Mouse (Mus musculus) thymus, postnatal 25 days (tissue): ENCODE data around the gene Acsf2.

Experiments used
- DNase-seq: peaks from one replicate; pipeline ENCODE4 v3.0.0; 2022

Acsf2 gene

DNA sequence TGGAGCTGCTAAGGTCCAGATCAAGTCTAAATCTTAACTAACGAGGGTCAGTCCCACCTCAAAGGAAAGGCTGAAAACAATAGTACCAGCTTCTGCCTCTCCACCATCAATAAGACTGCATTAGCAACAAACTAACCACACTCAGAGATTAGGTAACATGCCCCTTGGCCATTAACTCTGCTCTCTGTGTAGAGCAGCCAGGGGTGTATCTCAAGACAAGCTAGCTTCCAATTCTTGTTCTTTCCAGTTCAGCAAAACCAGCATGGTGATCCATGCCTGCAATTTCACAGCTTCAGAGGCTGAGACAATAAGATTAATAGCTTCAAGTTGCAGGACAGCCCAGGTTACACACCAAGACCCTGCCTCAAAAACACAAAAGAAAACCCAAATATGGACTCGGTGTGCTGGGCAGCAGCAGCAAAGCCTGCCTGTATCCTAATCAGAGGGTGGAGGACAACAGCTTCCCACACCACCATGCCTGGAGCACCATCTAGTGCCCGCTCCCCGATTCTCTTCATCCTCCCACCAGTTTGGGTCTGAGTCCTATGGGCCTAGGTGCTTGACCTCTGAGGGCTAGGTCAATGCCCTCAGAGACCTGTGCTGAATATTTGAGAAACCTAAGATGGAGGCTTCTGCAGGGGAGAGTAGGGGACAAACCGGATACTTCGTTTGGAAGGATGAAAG lies 3.1 kb downstream of the Acsf2 start:
- DNase-seq, result no peak

DNA sequence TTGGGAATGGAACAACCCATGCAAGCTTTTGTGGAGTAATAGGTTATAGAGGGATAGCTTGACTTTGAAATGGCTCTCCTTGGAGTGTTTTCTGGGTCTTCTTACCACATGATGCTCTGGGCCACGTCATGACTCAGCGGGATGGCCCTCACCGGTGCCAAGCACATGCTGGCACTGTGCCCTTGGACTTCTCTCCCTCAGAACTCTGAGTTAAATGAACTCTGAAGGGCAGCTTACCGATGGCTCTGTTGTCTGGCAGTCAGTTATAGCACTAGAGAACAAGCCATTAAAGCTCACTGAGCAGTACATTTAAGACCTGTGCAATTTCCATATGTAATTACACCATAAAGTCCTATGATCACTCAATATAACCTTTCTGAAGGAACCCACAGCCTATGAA lies 4.4 kb downstream of the Acsf2 start:
- DNase-seq, result no peak

DNA sequence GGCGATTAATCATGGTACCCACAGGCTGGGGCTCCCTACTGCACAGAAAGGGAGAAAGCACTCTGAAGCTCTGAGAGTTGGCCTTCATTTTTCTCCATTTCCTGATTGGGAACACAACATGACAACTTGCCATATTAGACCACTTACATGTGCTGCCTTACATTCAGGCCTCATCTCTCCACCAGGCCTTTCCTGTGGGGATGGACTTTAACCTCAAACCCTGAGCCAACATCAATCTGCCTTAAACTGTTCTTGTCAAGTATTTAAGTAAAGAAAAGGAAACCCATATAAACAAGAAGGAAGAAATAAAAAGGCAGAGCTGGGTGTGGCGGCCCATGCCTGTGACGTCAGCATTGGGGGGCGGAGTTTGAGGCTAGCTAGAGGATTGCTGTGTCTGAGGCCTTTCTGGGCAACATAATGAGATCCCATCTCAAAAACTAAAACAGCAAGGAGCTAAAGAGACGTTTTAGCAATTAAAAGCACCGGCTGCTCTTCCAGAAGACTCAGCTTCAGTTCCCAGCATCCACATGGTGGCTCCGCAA lies 5.3 kb downstream of the Acsf2 start:
- peak; percentile 50 for DNase-seq

DNA sequence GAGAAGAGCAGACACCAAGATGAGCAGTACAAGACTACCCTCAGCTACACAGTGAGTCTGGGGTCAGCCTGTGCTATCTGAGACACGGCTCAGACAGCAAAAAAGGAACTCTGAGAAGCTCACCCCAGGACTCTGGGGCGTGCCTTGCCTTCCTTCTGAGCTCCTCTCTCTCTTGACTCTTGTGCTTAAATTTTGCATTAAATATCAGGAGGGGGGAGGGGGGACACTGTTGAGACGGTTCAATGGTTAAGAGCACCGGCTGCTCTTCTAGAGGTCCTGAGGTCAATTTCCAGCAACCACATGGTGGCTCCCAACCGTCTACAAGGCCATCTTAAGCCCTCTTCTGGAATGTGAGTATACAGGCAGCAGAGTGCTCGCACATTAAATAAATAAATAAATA lies 14.2 kb downstream of the Acsf2 start:
- no peak for DNase-seq

DNA sequence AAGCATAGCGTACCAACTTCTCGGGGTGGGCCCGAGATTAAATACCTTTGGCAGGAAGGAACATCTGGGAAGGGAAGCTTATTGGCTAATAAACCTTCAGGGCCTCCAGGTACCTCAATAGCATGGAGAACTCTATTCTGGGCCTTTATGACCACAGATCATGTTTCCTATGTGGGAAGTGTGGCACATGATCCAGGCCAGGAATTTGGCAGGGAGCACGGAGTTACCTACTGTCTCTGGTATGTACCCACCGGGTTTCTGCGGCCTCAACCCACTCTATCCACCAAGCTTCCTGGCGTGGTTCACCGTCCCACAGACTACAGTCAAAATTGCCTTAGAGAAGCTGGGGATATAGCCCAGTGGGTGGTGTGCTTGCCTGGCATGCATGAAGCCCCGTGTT lies 16.6 kb downstream of the Acsf2 start:
- DNase-seq, result no peak

DNA sequence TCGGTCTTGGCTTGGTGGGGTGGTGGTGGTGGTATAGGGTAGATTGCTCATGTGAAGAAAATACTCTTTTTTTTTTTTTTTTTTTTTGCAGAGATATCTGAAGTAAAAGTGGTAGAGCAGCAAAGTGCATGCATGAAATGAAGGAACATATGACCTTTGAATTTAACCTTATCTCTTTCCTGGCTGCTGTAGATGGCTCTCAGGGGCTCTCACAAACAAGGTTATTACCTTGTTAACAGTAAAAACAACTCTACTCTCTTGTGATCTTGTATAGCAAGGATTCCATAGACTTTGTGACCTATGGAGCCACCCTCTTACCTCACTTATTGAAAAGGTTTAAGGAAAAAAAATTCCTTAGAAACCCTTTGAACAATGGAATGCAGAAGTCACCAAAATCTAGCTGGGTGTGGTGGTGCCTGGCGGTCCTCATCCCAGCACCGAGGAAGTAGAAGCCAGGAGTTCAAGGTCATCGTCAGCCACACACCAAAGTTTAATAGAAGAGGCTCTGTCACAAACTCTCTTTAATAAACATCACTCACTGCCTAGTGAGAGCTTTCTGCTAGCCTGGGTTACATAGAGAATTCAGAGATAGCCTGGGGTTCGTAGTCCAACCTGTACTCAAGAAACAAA lies 21.4 kb downstream of the Acsf2 start:
- no peak for DNase-seq

DNA sequence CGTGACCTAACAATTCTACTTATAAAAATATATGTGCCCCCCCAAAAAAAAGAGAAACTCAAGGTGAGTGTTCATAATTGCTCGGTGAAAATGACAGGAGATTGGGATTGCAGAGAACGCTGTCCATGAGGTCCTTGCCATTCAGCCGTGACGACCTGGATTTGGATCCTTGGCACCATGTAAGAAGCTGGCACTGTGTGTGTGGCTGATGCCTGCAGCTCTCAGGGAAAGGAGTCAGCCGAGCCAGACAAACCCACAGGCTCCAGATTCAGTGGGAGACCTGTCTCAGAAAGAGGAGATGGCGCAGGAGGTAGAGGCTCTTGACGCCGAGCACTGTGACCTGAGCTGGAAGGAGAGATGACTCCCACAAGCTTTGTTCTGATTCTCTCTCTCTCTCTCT lies 25.3 kb downstream of the Acsf2 start:
- DNase-seq, result no peak

DNA sequence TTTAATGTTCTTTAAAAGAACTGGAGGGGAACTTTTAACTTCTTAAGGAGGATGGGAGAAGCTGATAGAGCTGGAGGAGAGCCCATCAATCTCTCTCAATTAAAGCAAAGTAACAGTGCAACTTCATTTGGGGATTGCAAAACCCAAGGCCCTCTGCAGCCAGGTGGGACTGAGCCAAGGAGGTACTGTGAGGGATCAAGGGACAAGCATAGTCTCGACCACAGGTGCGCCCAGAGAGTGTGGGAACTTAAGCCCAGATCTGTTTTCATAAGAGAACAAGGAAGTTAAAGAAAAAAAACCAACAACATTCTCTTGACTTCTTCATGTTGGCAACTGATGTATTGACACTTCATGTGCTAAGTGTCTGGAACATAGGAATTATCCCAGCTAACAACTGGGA lies 26.6 kb downstream of the Acsf2 start:
- no peak for DNase-seq

DNA sequence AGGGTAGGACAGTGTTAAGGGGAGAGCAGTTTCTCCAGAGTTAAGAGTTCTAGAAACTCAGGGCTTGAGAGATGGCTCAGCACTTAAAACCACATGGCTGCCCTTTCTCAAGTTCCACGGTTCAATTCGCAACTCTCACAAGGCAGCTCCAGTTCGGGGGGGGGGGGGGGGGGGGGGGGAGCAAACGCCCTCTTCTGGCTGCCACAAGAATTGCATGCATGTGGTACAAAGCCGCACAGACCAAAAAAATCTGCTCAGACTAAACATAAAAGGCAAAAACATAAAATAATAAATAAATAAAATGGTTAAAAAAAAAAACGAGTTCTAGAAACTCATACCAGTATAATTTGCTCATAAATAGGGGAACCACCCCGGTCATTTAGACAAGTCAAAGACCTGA lies 27.1 kb downstream of the Acsf2 start:
- DNase-seq, result no peak

DNA sequence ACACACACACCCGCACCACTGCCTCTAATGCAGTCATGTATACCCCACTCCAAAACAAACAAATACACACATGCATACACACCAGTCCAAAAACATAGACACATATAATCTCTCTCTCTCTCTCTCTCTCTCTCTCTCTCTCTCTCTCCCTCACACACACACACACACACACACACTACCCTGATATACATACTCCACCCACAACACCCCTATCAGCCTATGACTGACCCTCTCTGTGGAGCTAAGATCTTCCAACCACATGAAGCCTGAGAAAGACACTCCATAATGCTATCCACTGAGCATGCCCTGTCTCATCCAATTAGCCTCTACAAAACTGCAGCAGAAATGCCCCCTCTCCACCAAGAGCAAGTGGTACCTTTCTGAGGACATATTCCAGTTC lies 29.8 kb downstream of the Acsf2 start:
- DNase-seq, result no peak

DNA sequence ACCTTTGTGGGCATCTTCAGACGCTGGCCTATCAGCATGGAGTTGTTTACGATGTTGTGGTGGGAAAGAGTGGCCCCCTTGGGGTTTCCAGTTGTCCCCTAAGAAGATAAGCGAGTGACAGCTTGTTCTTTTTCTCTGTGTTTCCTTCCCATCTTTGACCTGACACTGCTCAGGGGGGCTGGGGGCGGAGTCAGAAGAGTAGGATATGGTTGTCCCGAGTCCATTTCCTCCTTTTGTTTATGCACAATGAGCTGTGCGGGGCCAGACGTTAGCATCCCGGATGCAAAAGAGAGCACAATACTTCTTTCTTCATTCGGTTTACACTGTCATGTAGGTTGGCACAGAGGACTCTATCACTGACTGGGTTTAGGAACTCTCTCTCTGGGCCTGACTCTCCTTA lies 31.1 kb downstream of the Acsf2 start:
- DNase-seq, result peak; percentile 72

DNA sequence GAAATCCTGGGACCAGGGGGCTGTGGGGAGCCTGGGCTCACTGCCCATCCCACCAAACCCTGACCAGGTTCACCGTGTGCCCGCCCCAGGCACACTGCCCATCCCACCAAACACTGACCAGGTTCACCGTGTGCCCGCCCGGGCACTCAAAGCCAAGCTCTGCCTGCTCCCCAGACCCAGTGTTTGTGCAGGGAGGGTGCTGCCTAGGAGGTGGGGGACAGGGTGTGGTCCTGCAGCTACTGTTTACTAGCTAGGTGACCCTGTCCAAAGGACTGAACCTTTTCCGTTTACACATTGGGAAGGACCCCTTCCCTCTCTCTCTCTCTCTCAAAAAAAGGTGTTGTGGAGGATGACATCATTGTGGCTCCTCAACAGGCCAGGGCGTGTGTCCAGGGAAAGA lies 34.3 kb downstream of the Acsf2 start:
- no peak for DNase-seq

DNA sequence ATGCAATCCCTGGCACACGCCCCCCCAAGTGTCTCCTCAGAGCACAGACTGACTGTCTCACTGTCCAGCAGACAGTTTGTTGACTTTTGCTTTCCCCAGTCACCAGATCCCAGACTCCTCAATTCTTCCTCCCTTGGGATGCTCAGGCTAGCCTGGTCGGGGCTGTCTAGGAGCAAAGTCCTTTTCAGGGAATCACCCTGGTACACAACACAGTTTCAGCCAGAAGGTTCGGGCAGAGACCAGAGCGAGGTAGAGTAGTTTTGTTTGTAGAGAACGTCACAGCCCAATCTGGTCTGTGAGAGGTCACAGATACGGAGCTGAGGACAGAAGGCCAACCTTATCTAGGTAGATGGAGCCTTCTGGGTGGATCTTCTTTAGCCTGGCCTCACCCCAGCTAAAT lies 35.1 kb downstream of the Acsf2 start:
- no peak for DNase-seq

DNA sequence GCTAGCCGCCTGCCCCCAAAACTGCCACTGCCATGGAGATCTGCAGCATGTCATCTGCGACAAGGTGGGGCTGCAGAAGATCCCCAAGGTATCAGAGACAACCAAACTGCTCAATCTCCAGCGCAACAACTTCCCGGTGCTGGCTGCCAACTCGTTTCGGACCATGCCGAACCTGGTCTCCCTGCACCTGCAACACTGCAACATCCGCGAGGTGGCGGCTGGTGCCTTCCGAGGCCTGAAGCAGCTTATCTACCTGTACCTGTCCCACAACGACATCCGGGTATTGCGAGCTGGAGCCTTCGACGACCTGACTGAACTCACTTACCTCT lies 36.6 kb downstream of the Acsf2 start:
- DNase-seq, result peak; percentile 10

DNA sequence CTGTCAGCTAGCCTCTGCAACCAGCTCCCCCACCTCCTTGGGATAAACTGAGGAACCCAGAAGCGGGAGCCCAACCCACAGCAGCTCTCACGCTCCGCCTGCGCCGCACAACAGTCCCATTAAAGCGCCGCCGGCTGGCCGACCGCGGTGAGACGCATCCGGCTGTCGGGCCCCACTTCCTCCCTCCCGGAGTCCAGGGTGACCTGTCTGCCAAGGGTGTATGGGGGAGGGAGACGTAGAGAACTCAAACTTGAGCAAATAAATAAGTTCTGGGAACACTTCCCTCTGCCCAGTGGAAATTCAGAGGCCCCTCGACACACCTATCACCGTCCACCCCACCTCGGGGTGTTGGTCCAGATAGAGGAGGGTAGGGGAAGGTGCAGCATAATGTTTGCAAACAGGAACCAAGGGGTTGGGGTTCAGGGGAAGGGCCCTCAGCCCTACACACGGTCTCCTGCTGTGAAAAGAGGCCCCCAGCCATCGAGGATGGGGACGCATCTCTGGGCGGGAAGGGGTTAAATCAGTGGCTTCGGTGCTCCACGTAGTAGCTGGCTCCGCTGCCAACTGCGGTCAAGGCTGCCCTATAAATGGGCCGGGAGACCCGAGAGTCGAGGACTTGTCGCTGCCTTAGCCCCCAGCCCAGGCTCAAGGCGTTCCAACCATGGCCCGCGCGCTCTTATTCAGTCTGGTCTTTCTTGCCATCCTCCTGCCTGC lies 37.1 kb downstream of the Acsf2 start, which contains the start of gene Chad:
TSS of gene Chad (plus strand) at position 611 of the 714 bp plus-strand sequence.
- DNase-seq, result peak; percentile 45

DNA sequence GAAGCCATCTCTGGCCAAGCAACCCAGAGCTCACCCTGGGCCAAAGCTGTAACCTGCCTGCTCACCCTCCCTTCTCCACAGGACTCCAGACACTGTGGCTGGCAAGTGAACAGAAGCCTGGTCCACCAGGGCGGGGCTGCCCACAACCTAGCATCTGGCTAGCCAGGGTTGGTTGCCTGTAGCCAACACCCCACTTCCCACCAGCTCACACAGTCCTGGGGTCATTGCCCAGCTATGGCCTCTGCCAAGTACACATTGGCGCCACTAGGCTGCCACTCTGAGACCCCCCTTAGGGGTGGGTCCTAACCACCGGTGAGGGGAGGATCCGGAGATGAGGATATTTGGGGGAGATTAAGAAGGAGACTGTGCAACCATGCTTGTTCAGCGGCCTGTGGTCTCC lies 37.9 kb downstream of the Acsf2 start:
- no peak for DNase-seq

DNA sequence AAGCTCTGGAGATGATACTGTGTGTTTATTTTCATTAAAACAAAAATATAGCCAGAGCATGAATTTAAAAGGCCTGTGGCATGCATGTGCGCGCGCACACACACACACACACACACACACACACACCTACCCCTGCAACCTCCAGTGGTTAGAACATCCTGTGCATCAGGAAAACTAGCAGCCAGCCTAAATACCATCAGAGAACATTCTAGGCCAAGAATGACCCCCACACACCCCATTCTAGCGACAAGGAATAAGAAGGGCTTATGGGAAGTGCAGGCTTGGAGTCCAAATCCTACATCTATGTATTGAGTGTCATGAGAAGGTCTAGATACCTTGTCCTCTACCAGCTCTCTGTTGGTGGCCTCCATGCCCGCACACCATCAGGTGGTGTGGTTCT lies 38.3 kb downstream of the Acsf2 start:
- no peak for DNase-seq

DNA sequence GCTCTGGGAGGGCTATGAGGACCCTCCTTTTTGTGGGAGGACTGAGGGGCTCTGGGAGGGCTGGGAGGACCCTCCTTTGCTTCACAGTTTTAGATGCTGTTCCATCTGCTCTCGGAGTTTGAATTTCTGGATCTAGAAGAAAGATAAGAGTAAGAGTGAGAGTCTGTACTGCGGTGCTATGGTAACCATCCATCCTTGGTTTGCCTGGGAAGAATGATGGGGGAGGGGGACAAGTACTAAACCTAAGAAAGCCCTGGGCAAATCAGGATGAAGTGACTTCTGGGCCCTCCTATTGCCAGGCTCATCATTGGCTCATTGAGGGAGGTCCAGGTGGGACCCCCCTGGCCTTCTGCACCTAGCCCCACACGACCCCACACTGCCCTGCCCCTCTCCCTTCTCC lies 43.4 kb downstream of the Acsf2 start:
- DNase-seq, result no peak

DNA sequence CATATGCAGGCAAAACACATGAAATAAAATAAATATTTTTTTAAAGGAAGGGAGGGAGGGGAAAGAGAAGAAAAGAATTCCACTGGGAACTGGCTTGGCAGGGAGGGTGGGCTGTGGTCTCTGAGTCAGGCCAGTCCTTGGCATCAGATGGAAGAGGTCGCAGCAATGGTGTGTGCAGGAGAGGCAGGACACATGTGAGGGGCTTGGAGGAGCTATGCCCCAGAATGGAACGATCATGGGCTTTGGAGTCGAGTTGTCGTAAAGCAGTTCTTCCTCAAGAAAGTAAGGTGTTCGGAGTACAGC lies 51.3 kb downstream of the Acsf2 start:
- no peak for DNase-seq

DNA sequence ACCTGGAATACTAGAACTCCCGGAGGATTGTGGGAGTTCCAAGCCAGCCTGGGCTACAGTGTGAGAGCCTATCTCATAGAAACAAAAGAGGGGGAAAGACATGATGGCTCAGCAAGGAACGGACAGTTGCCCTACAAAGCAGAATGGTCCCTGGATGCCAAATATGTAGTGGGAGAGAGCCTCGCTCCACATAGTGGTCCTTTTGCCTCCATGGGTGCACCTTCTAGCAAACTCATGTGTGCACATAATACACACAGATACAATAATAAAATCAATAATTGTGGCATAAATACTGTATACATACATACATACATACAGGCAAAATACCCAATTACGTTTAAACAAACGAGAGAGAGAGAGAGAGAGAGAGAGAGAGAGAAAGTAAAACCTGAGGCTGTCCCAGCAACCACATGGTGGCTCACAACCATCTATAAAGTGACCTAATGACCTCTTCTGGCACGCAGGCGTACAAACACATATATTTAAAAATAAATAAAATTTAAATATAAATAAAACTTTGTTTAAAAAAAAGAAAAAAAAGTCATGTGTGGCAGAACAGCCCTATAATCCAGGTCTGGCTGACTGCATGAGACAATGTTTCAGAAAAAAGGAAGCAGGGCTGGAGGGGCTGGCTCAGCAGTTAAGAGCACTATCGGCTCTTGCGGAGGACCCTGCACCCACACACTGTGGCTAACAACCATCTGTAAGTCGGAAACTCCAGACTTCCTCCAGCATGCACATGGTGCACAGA lies 51.8 kb downstream of the Acsf2 start:
- no peak for DNase-seq

DNA sequence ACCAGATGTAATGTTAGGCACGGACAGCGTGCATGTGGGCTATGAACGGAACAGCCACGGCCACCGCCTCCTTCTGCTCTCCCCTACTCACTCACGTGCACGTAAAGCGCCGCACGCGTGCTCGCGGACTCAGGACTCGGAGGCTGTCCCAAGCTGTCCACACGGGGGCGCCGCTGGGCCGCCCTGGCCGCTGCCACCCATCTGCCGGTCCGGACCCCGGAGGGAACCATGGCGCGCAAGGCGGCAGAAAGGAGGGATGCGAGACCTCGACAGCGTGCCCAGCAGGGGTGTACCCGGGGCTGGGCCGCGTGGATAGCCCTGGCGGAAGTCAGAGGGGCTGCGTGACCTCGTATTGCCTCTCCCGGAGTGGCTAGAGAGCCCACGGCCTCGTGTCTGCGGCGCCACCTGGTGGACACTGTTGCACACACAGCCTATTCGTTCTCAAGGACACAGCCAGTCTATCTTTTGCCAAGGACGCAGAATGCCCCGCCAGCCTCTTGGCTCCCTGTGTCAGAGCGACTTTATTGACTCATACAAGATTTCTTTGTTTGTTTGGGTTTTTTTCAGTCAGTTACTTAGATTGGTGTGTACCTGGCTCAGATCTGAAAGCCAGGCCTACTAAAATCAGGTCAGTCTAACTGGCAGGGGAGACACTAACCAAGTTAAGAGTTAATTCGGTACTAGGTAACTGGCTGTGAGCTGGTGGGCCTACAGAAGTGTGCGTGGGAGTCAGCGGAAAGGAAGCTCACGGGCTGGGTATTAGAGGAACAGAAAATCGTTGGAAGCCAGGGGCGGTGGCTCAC lies 52.6 kb downstream of the Acsf2 start, which contains the start of gene Rsad1:
TSS of gene Rsad1 (minus strand) at position 368 of the 803 bp plus-strand sequence.
- peak; percentile 94 for DNase-seq

DNA sequence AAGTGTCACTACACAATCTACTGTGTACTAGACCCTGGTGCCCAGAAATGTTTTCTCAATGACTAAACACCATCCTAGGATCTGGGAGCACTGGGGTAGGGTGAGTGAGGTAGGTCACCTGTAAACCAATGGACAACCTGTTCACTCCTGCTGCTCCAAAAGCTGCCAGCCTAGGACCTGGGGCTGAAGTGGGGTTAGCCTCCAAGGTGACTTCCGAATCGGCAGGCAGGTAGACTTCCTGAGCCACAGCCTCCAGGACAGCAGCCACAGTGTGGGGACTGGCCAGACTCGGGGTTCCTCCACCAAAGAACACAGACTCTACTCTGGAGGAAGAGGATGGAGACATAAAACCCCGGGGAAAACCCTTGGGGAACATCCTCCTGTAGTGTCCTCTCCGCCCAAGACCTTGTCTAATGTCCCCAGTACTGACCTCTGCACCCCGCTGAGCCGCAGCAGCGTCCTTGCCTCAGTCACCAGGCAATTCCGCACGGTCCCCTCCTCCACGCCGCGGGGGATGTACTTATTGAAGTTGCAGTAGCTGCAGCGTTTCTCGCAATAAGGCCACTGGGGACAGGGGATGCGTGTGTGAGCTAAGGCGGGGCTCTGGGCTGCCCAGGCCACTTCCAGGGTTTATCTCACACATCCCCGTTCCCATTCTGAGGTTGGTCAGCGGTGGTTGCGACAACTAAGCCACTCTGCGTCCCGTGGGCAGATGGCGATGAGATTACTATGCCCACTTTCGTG lies 53.5 kb downstream of the Acsf2 start:
- DNase-seq, result peak; percentile 23
